ENCODE assay signal across 8 mouse cellular contexts in genomic region chr11:74653385-74653784, GRCm38 (mm10). TPM values are rescaled to one million over a fixed set of nuclear protein-coding genes. Genes with fewer than 3 reads are reported as not detected.
A peak's percentile ranks its signal among the peaks of the same experiment; 100 is the strongest.
DNase-seq lines count a peak whose midpoint lies in the region; ATAC-seq lines count a peak whose summit lies in the region.

No protein-coding gene starts in this region.

- peaks cover 28% of the 10 kb centered on the region for H3K4me1 ChIP-seq in midbrain, embryonic 14.5 days (ENCODE audit: control insufficient read depth, insufficient read depth, low read length)

- no peak for ATAC-seq in midbrain, embryonic 14.5 days (ENCODE audit: low FRiP score, low TSS enrichment)
- ATAC-seq in activated CD4-positive, CD25-positive, alpha-beta regulatory T cell, adult 4 months = no peak
- ATAC-seq in CD4-positive, CD25-positive, alpha-beta regulatory T cell, adult 4 months = no peak
- ATAC-seq in monocyte, adult 5-6 weeks (replicated peaks; ENCODE audit: insufficient number of reproducible peaks, low FRiP score, low TSS enrichment, poor library complexity, severe bottlenecking) = no peak

- H3K9me3 ChIP-seq in midbrain, embryonic 14.5 days (ENCODE audit: control insufficient read depth, low read length) = no peaks in the 10 kb centered on the region

- peak overlapping the region; percentile 37; the same call in 1 of the 2 replicates for H3K27ac ChIP-seq in midbrain, embryonic 14.5 days (replicated peaks; ENCODE audit: low read depth, low read length)

- peak; percentile 95 for DNase-seq in heart, adult 11 months
- DNase-seq in heart, postnatal 25 days (ENCODE audit: low spot score) = no peak
- DNase-seq in gastrocnemius, postnatal 14 days = peak; percentile 46
- peak; percentile 48 for DNase-seq in kidney, adult 11 months
- no peak for DNase-seq in midbrain, embryonic 14.5 days

- no peak overlapping the region for H3K4me2 ChIP-seq in midbrain, embryonic 14.5 days (ENCODE audit: low read length)

- H3K27me3 ChIP-seq in midbrain, embryonic 14.5 days (ENCODE audit: control insufficient read depth, insufficient read depth, low read length) = no peaks in the 10 kb centered on the region

- peaks cover 17% of the 10 kb centered on the region for H3K36me3 ChIP-seq in midbrain, embryonic 14.5 days (ENCODE audit: control insufficient read depth, insufficient read depth, low read length)

- no peak overlapping the region for H3K4me3 ChIP-seq in midbrain, embryonic 14.5 days (replicated peaks; ENCODE audit: low read depth, low read length)

- H3K9ac ChIP-seq in midbrain, embryonic 14.5 days (replicated peaks; ENCODE audit: low read length) = no peak overlapping the region

- intact Hi-C loops in heart, postnatal 25 days (cut with DNase I) = loop anchor here (5.0 kb wide), 1 partner anchor 119 kb away; the partner anchor contains the start of gene Mettl16
- intact Hi-C loops in gastrocnemius, postnatal 14 days (cut with DNase I; ENCODE audit: low total_unique reads) = no loop called here

- 80% methylated on average over 6 of the region's 6 CpGs for WGBS in midbrain, embryonic 14.5 days

RNA-seq across cellular contexts. Expression of gene Cluh, which starts 4.1 kb away (rescaled TPM):
- total RNA-seq in heart, postnatal 25 days (2021) = 100 to 1,000 TPM; 208 to 227 TPM
- total RNA-seq in gastrocnemius, postnatal 14 days (2021) = 10 to 100 TPM; 82.1 to 89.8 TPM
- polyA plus RNA-seq in midbrain, embryonic 14.5 days (2014; fragmentation: Nextera tagmentation; extraction: Ambion mirVana) = 13.7 and 14.4 TPM in 2 replicates
- polyA plus RNA-seq in activated CD4-positive, CD25-positive, alpha-beta regulatory T cell, adult 4 months (2017; shearing (Covaris generic)) = 1 to 10 TPM; 6.8 to 8.1 TPM
- 10 to 100 TPM in 1 of 2 experiments, 1 to 10 TPM in 1; 7.8 to 12.2 TPM for polyA plus RNA-seq in CD4-positive, CD25-positive, alpha-beta regulatory T cell, adult 4 months (2017; shearing (Covaris generic))
- 13.9 to 24.2 TPM (median 16.7 TPM) in 3 replicates for total RNA-seq in monocyte, adult 5-6 weeks (2017)

RNA-seq across cellular contexts. Expression of gene Ccdc92b, which starts 34.0 kb away (rescaled TPM):
- under 1 TPM; 0.47 to 0.59 TPM for total RNA-seq in heart, postnatal 25 days (2021)
- total RNA-seq in gastrocnemius, postnatal 14 days (2021) = under 1 TPM; 0.09 to 0.12 TPM
- 3.8 and 4.2 TPM in 2 replicates for polyA plus RNA-seq in midbrain, embryonic 14.5 days (2014; fragmentation: Nextera tagmentation; extraction: Ambion mirVana)
- not detected for polyA plus RNA-seq in activated CD4-positive, CD25-positive, alpha-beta regulatory T cell, adult 4 months (2017; shearing (Covaris generic))
- polyA plus RNA-seq in CD4-positive, CD25-positive, alpha-beta regulatory T cell, adult 4 months (2017; shearing (Covaris generic)) = not detected
- total RNA-seq in monocyte, adult 5-6 weeks (2017) = not detected in 3 replicates

RNA-seq across cellular contexts. Expression of gene Rap1gap2, which starts 42.7 kb away (rescaled TPM):
- 10 to 100 TPM; 85.8 to 86.8 TPM for total RNA-seq in heart, postnatal 25 days (2021)
- 1 to 10 TPM; 9.9 to 10.0 TPM for total RNA-seq in gastrocnemius, postnatal 14 days (2021)
- 9.2 and 10.6 TPM in 2 replicates for polyA plus RNA-seq in midbrain, embryonic 14.5 days (2014; fragmentation: Nextera tagmentation; extraction: Ambion mirVana)
- 1 to 10 TPM; 3.3 to 4.1 TPM for polyA plus RNA-seq in activated CD4-positive, CD25-positive, alpha-beta regulatory T cell, adult 4 months (2017; shearing (Covaris generic))
- 1 to 10 TPM; 1.3 to 1.9 TPM for polyA plus RNA-seq in CD4-positive, CD25-positive, alpha-beta regulatory T cell, adult 4 months (2017; shearing (Covaris generic))
- 186 to 201 TPM (median 194 TPM) in 3 replicates for total RNA-seq in monocyte, adult 5-6 weeks (2017)

Comparison
In these comparisons a context has a peak if more than half of its experiments do, and no peak if none do; other contexts are left out.
1. DNase-seq: peak in heart, adult 11 months (single experiment), gastrocnemius, postnatal 14 days (single experiment) and kidney, adult 11 months (single experiment); none in heart, postnatal 25 days (single experiment) and midbrain, embryonic 14.5 days (single experiment).
2. RNA of gene Rap1gap2, which starts 42.7 kb away (total RNA-seq): 186 to 201 TPM in monocyte, adult 5-6 weeks and 85.8 to 86.8 TPM in heart, postnatal 25 days; 9.9 to 10.0 TPM in gastrocnemius, postnatal 14 days; every median in the first group is over 4 times any median in the second.